Mouse (Mus musculus): ENCODE measurements around the gene Sptbn4.

GRCm38 (mm10) chr7:27334405-27334911 lies 113.0 kb downstream of the Sptbn4 start:
- TF ChIP-seq CTCF (IDR thresholded peaks at IDR 0.05; ENCODE audit: low read depth, low read length) (no peak), POLR2A (IDR thresholded peaks at IDR 0.05; ENCODE audit: borderline replicate concordance, low read depth, low read length) (no peak)
